ENCODE assay signal across 9 mouse cellular contexts in genomic region chr6:67534191-67535004, GRCm38 (mm10). TPM values are rescaled to one million over a fixed set of nuclear protein-coding genes. Genes with fewer than 3 reads are reported as not detected.
DNase-seq lines count a peak whose midpoint lies in the region; ATAC-seq and TF ChIP-seq lines count a peak whose summit lies in the region.
"Had no signal": no experiment of that assay in that cellular context is flagged by ENCODE, and none has a peak within 500 bp of the region (broad histone marks: within the 10 kb centered on the region; RNA-seq: fewer than 3 reads in every experiment).

No protein-coding gene starts in this region.

- no peak for DNase-seq in ES-E14 (ENCODE audit: low read depth, low spot score)
- no peak for DNase-seq in adrenal gland, adult 8-10 months
- DNase-seq in left cerebral cortex, adult 18-20 months (ENCODE audit: low spot score in 2 of 2): no peak
- DNase-seq in gastrocnemius, postnatal 14 days: no peak
- no peak for DNase-seq in heart, adult 2 months

- no peaks in the 10 kb centered on the region for H3K9me3 ChIP-seq in ES-E14 (ENCODE audit: control insufficient read depth, insufficient read depth, low read depth, low read length)
- no peaks in the 10 kb centered on the region; the same call in 1 of the 2 replicates for H3K9me3 ChIP-seq in hindbrain, embryonic 15.5 days
- peaks cover 12% of the 10 kb centered on the region for H3K9me3 ChIP-seq in megakaryocyte, embryonic 14.5 days

- ATAC-seq in hindbrain, embryonic 15.5 days (ENCODE audit: low FRiP score, low read depth): peak; percentile 66; the same call in 1 of the 2 replicates

- in situ Hi-C loops in ES-E14 (cut with MboI; ENCODE audit: low sequenced_read_pairs in 2 of 2, unreplicated experiment in 2 of 2): no loop called here

- intact Hi-C loops in gastrocnemius, postnatal 14 days (cut with DNase I; ENCODE audit: low total_unique reads): no loop called here
- intact Hi-C loops in heart, adult 2 months (cut with DNase I): no loop called here

- TF ChIP-seq POLR2A in bone marrow, adult 2 months (IDR thresholded peaks at IDR 0.05; ENCODE audit: borderline replicate concordance, control insufficient read depth, low read depth, low read length): no peak
- no peak for TF ChIP-seq POLR2A in heart, adult 2 months (IDR thresholded peaks at IDR 0.05; ENCODE audit: insufficient read depth, low read depth, low read length)

- H3K36me3 ChIP-seq in ES-E14 (ENCODE audit: control insufficient read depth, insufficient read depth, low read length, poor library complexity, severe bottlenecking): no peaks in the 10 kb centered on the region
- no peaks in the 10 kb centered on the region for H3K36me3 ChIP-seq in hindbrain, embryonic 15.5 days
- no peaks in the 10 kb centered on the region for H3K36me3 ChIP-seq in megakaryocyte, embryonic 14.5 days (replicated peaks; ENCODE audit: low read length)
- no peaks in the 10 kb centered on the region for H3K36me3 ChIP-seq in heart, adult 2 months (ENCODE audit: control insufficient read depth, insufficient read depth, low read length)

- H3K4me2 ChIP-seq in hindbrain, embryonic 15.5 days: peak overlapping the region; percentile 78

- TF ChIP-seq EP300 in heart, adult 2 months (IDR thresholded peaks at IDR 0.05; ENCODE audit: insufficient read depth, low read depth, low read length): no peak

- no peaks in the 10 kb centered on the region for H3K79me2 ChIP-seq in heart, adult 2 months (replicated peaks; ENCODE audit: control insufficient read depth, insufficient read depth, low read length)

- WGBS in bone marrow, adult 2 months: 6% methylated on average over 31 of the region's 31 CpGs
- 6% methylated on average over 31 of the region's 31 CpGs for WGBS in hindbrain, embryonic 15.5 days
- WGBS in heart, adult 2 months: 16% methylated on average over 31 of the region's 31 CpGs

- 0 out of 4 replicates have a peak, but pooled peaks cover 0 to 3% of the 10 kb centered on the region in 2 experiments for H3K4me1 ChIP-seq in ES-E14 (ENCODE audit: control insufficient read depth in 2 of 2, insufficient read depth in 2 of 2, low read length in 2 of 2, poor library complexity in 1 of 2)
- no peaks in the 10 kb centered on the region; the same call in none of the 2 replicates for H3K4me1 ChIP-seq in bone marrow, adult 2 months (ENCODE audit: control insufficient read depth, insufficient read depth, low read length)
- peaks cover 20% of the 10 kb centered on the region; the same call in 1 of the 2 replicates for H3K4me1 ChIP-seq in hindbrain, embryonic 15.5 days (replicated peaks)
- peaks cover 24% of the 10 kb centered on the region for H3K4me1 ChIP-seq in megakaryocyte, embryonic 14.5 days
- H3K4me1 ChIP-seq in heart, adult 2 months (ENCODE audit: control insufficient read depth, insufficient read depth, low read length): no peaks in the 10 kb centered on the region

- H3K27ac ChIP-seq in ES-E14 (ENCODE audit: insufficient read depth, low read depth, low read length, poor library complexity, severe bottlenecking): no peak overlapping the region
- peak overlapping the region; percentile 84 for H3K27ac ChIP-seq in bone marrow, adult 2 months (ENCODE audit: control insufficient read depth, insufficient read depth, low read depth, low read length, poor library complexity)
- H3K27ac ChIP-seq in hindbrain, embryonic 15.5 days (replicated peaks): no peak overlapping the region
- H3K27ac ChIP-seq in heart, adult 2 months: no peak overlapping the region

- no peak for TF ChIP-seq CTCF in bone marrow, adult 2 months (IDR thresholded peaks at IDR 0.05; ENCODE audit: control insufficient read depth, insufficient read depth, low read length)
- no peak for TF ChIP-seq CTCF in heart, adult 2 months (IDR thresholded peaks at IDR 0.05)

- peak overlapping the region; percentile 38 to 55; a peak in 2 of 4 replicates for H3K4me3 ChIP-seq in ES-E14 (ENCODE audit: insufficient read depth in 1 of 2, low read depth in 1 of 2, low read length in 2 of 2, poor library complexity in 1 of 2, severe bottlenecking in 1 of 2)
- peak overlapping the region; percentile 89 for H3K4me3 ChIP-seq in bone marrow, adult 2 months (replicated peaks; ENCODE audit: control insufficient read depth, low read depth, low read length)
- peak overlapping the region; percentile 47 for H3K4me3 ChIP-seq in hindbrain, embryonic 15.5 days
- peak overlapping the region; percentile 90 for H3K4me3 ChIP-seq in megakaryocyte, embryonic 14.5 days (replicated peaks)
- no peak overlapping the region for H3K4me3 ChIP-seq in heart, adult 2 months
- H3K4me3 ChIP-seq: erythroblast, embryonic 14.5 days had no signal

- H3K27me3 ChIP-seq in hindbrain, embryonic 15.5 days: peaks cover 55% of the 10 kb centered on the region
- peaks cover 43% of the 10 kb centered on the region for H3K27me3 ChIP-seq in megakaryocyte, embryonic 14.5 days (replicated peaks)
- peaks cover 13% of the 10 kb centered on the region for H3K27me3 ChIP-seq in heart, adult 2 months (ENCODE audit: control insufficient read depth, insufficient read depth, low read length)

- H3K9ac ChIP-seq in ES-E14 (ENCODE audit: insufficient read depth, low read depth, low read length, poor library complexity, severe bottlenecking): no peak overlapping the region
- peak overlapping the region; percentile 38 for H3K9ac ChIP-seq in hindbrain, embryonic 15.5 days
- H3K9ac ChIP-seq in heart, adult 2 months (ENCODE audit: low read depth, low read length): no peak overlapping the region

TF ChIP-seq in ES-E14, 5 proteins besides CTCF, POLR2A, EP300 and RAD21:
- TF ChIP-seq CHD2 (IDR thresholded peaks at IDR 0.05; ENCODE audit: low read depth, low read length) (no peak), ZNF384 (IDR thresholded peaks at IDR 0.05; ENCODE audit: low read depth, low read length) (no peak), HCFC1 (IDR thresholded peaks at IDR 0.05; ENCODE audit: borderline replicate concordance, insufficient read depth, low read length) (no peak), ZC3H11A (IDR thresholded peaks at IDR 0.05; ENCODE audit: borderline replicate concordance, low read depth, low read length) (no peak), MAFK (IDR thresholded peaks at IDR 0.05; ENCODE audit: insufficient read depth, low read depth, low read length) (no peak)
TF ChIP-seq in ES-E14: peak in this region for 0.

RNA-seq across cellular contexts. Expression of gene Tacstd2, which starts 1.2 kb away (rescaled TPM):
- total RNA-seq in ES-E14 (2012; rRNA removed): 4.6 and 6.4 TPM in 2 replicates
- polyA plus RNA-seq in bone marrow, adult 2 months (2011; ENCODE audit: insufficient read depth, insufficient read length, low replicate concordance, missing spikeins): 2.2 and 6.7 TPM in 2 replicates
- 1.6 and 2.1 TPM in 2 replicates for polyA plus RNA-seq in hindbrain, embryonic 15.5 days (2015; fragmentation: Nextera tagmentation; extraction: Ambion mirVana)
- polyA plus RNA-seq in megakaryocyte, embryonic 14.5 days (2012; ENCODE audit: insufficient read depth, low replicate concordance): 1.6 TPM in 1 of 2 replicates, not detected in the other
- total RNA-seq in adrenal gland, adult 8-10 months (2022): not detected
- under 1 TPM in 1 of 2 experiments, not detected in 1; 0.21 TPM for total RNA-seq in left cerebral cortex, adult 18-20 months (2021)
- not detected for total RNA-seq in gastrocnemius, postnatal 14 days (2021)
- under 1 TPM; 0.11 to 0.18 TPM for total RNA-seq in heart, adult 2 months (2021)
- 0.18 and 1.5 TPM in 2 replicates for polyA plus RNA-seq in heart, adult 2 months (2012; rRNA removed)
- polyA plus RNA-seq: erythroblast, embryonic 14.5 days had no signal

RNA-seq across cellular contexts. Expression of gene Il23r, which starts 42.7 kb away (rescaled TPM):
- 0.09 and 0.11 TPM in 2 replicates for total RNA-seq in ES-E14 (2012; rRNA removed)
- not detected in 2 replicates for polyA plus RNA-seq in bone marrow, adult 2 months (2011; ENCODE audit: insufficient read depth, insufficient read length, low replicate concordance, missing spikeins)
- polyA plus RNA-seq in hindbrain, embryonic 15.5 days (2015; fragmentation: Nextera tagmentation; extraction: Ambion mirVana): not detected in 2 replicates
- polyA plus RNA-seq in megakaryocyte, embryonic 14.5 days (2012; ENCODE audit: insufficient read depth, low replicate concordance): not detected in 2 replicates
- 10 to 100 TPM; 22.9 to 29.1 (median 28.2) TPM for total RNA-seq in adrenal gland, adult 8-10 months (2022)
- total RNA-seq in left cerebral cortex, adult 18-20 months (2021): not detected
- not detected for total RNA-seq in gastrocnemius, postnatal 14 days (2021)
- not detected for total RNA-seq in heart, adult 2 months (2021)
- not detected in 2 replicates for polyA plus RNA-seq in heart, adult 2 months (2012; rRNA removed)
- polyA plus RNA-seq: erythroblast, embryonic 14.5 days had no signal

Comparison
In these comparisons a context has a peak if more than half of its experiments do, and no peak if none do; other contexts are left out.
1. RNA of gene Il23r, which starts 42.7 kb away (total RNA-seq): 22.9 to 29.1 TPM in adrenal gland, adult 8-10 months; not detected in left cerebral cortex, adult 18-20 months, 0.09 to 0.11 TPM in ES-E14, not detected in gastrocnemius, postnatal 14 days and not detected in heart, adult 2 months; every median in the first group is over 10 times any median in the second.